Mouse (Mus musculus) ES-Bruce4 (cell line): ENCODE measurements at regions not wholly inside any gene's neighbourhood (a gene's known extent, or its start where the extent isn't known, plus 50 kb on each side); places are given as distances from the start of the nearest gene placed in this dataset.

ENCODE experiments used
- CTCF ChIP-seq: IDR thresholded peaks from one replicate; pipeline ENCODE4 v1.8.1; 2011; ENCODE audit warnings: low read depth, low read length
- EP300 ChIP-seq: IDR thresholded peaks from 2 replicates; pipeline ENCODE4 v1.6.1; 2011; ENCODE audit warnings: low read depth, low read length; ENCODE audit not compliant: insufficient read depth
- POLR2A ChIP-seq: IDR thresholded peaks from one replicate; pipeline ENCODE4 v1.8.1; 2011; ENCODE audit warnings: low read length; ENCODE audit not compliant: insufficient read depth

GRCm38 (mm10) chr6:100341305-100342290 lies 54.3 kb upstream of the Rybp start:
- TF ChIP-seq CTCF = no peak
- TF ChIP-seq POLR2A = no peak
- TF ChIP-seq EP300 = no peak
